Mouse (Mus musculus) intestine, embryonic 14.5 days (tissue): ENCODE data around the gene Garnl3. TPM values are rescaled to one million over a fixed set of nuclear protein-coding genes. Genes with fewer than 3 reads are reported as not detected.
A peak's percentile ranks its signal among the peaks of the same experiment; 100 is the strongest.

Experiments
- ATAC-seq: fragments of 200-750 bp; cut with Nextera tagmentation; replicated peaks from 2 replicates; pipeline ENCODE4 v1.8.0; 2017; ENCODE audit warnings: low read depth, moderate number of reproducible peaks, moderate TSS enrichment, moderate library complexity; ENCODE audit not compliant: low FRiP score, low TSS enrichment
- DNase-seq: peaks from one replicate; pipeline ENCODE4 v3.0.0-alpha.2; 2018; ENCODE audit warnings: low spot score
- H3K27ac ChIP-seq: fragments of 300-500 bp; sonication (generic); 2 replicates; pipeline ENCODE4 v1.5.1; 2014; ENCODE audit warnings: low read depth, mild to moderate bottlenecking, control low read depth
- H3K27me3 ChIP-seq: fragments of 300-500 bp; sonication (generic); replicated peaks from 2 replicates; pipeline ENCODE4 v1.6.1; 2014; ENCODE audit warnings: low read length, control low read depth; ENCODE audit not compliant: control insufficient read depth, insufficient read depth
- H3K36me3 ChIP-seq: fragments of 300-500 bp; sonication (generic); 2 replicates; pipeline ENCODE4 v1.6.1; 2014; ENCODE audit warnings: low read length, control low read depth; ENCODE audit not compliant: control insufficient read depth, insufficient read depth
- H3K4me1 ChIP-seq: fragments of 300-500 bp; sonication (generic); replicated peaks from 2 replicates; pipeline ENCODE4 v1.6.1; 2014; ENCODE audit warnings: low read length, control low read depth, mixed read lengths; ENCODE audit not compliant: control insufficient read depth, insufficient read depth
- H3K4me2 ChIP-seq: fragments of 300-500 bp; sonication (generic); 2 replicates; pipeline ENCODE4 v1.6.1; 2014; ENCODE audit warnings: low read length
- H3K4me3 ChIP-seq: fragments of 300-500 bp; sonication (generic); 2 replicates; pipeline ENCODE4 v1.5.1; 2014; ENCODE audit warnings: low read depth, low read length, control low read depth, mixed read lengths
- H3K9ac ChIP-seq: fragments of 300-500 bp; sonication (generic); 2 replicates; pipeline ENCODE4 v1.6.1; 2014; ENCODE audit warnings: mild to moderate bottlenecking, low read length
- H3K9me3 ChIP-seq: fragments of 300-500 bp; sonication (generic); 2 replicates; pipeline ENCODE4 v1.6.1; 2016; ENCODE audit warnings: low read length, control low read depth; ENCODE audit not compliant: control insufficient read depth
- WGBS: fragments of 180-500 bp; shearing (Covaris S2); extraction: QIAGEN DNeasy Blood & Tissue Kit; methylation state at CpG from one replicate; pipeline ENCODE4 v1.1.7; 2014; 5-methylcytosine and 5-hydroxymethylcytosine counted together
- polyA plus RNA-seq: library from polyadenylated mRNA; unstranded; fragments of >200 nt; fragmentation: Nextera tagmentation; extraction: Ambion mirVana; gene quantifications from 2 replicates; pipeline ENCODE4 v1.2.1, GENCODE M21; 2014

The Garnl3 gene
- polyA plus RNA-seq, 1 experiment from 2014 or later = 18.6 TPM

GRCm38 (mm10) chr2:32992130-32992529, 139.3 kb downstream of the Garnl3 start:
- Histone ChIP-seq H3K9me3 (no peaks in the 10 kb centered on the region), H3K4me1 (no peaks in the 10 kb centered on the region), H3K36me3 (no peaks in the 10 kb centered on the region), H3K4me3 (no peak overlapping the region), H3K9ac (no peak overlapping the region), H3K27me3 (no peaks in the 10 kb centered on the region), H3K4me2 (no peak overlapping the region), H3K27ac (no peak overlapping the region)
- 74% methylated on average over 6 of the region's 6 CpGs for WGBS
- ATAC-seq (no peak), DNase-seq (no peak)

GRCm38 (mm10) chr2:32990167-32990832, 141.2 kb downstream of the Garnl3 start:
- ATAC-seq (no peak), DNase-seq (no peak)
- H3K36me3 ChIP-seq = no peaks in the 10 kb centered on the region
- H3K9me3 ChIP-seq = no peaks in the 10 kb centered on the region
- no peak overlapping the region for H3K4me3 ChIP-seq
- no peak overlapping the region for H3K9ac ChIP-seq
- H3K4me2 ChIP-seq = no peak overlapping the region
- no peak overlapping the region for H3K27ac ChIP-seq
- no peaks in the 10 kb centered on the region for H3K4me1 ChIP-seq
- WGBS = 69% methylated on average over 13 of the region's 13 CpGs
- no peaks in the 10 kb centered on the region for H3K27me3 ChIP-seq

- no peaks in the 10 kb centered on the region for H3K36me3 ChIP-seq
- no peak for DNase-seq
- H3K9me3 ChIP-seq = no peaks in the 10 kb centered on the region
- H3K27me3 ChIP-seq = no peaks in the 10 kb centered on the region
- whole genome bisulfite sequencing = 64% methylated on average over 3 of the region's 3 CpGs
- no peak for ATAC-seq
- H3K4me3 ChIP-seq = no peak overlapping the region
- H3K4me1 ChIP-seq = no peaks in the 10 kb centered on the region
- H3K27ac ChIP-seq = no peak overlapping the region
- H3K4me2 ChIP-seq = no peak overlapping the region
- no peak overlapping the region for H3K9ac ChIP-seq
Observed at GRCm38 (mm10) chr2:32989376-32989775, 142.1 kb downstream of the Garnl3 start.

GRCm38 (mm10) chr2:32985844-32986243, 145.6 kb downstream of the Garnl3 start:
- no peak overlapping the region for H3K4me3 ChIP-seq
- peaks cover 4% of the 10 kb centered on the region for H3K4me1 ChIP-seq
- no peak overlapping the region for H3K4me2 ChIP-seq
- H3K36me3 ChIP-seq = no peaks in the 10 kb centered on the region
- H3K27ac ChIP-seq = no peak overlapping the region
- no peak for DNase-seq
- WGBS = 41% methylated on average over 8 of the region's 8 CpGs
- no peaks in the 10 kb centered on the region for H3K9me3 ChIP-seq
- no peaks in the 10 kb centered on the region for H3K27me3 ChIP-seq
- ATAC-seq = no peak
- H3K9ac ChIP-seq = no peak overlapping the region

- Histone ChIP-seq H3K4me3 (no peak overlapping the region), H3K4me2 (no peak overlapping the region), H3K9ac (no peak overlapping the region), H3K27ac (no peak overlapping the region), H3K9me3 (no peaks in the 10 kb centered on the region), H3K27me3 (no peaks in the 10 kb centered on the region), H3K36me3 (0 out of 2 replicates have a peak, but pooled peaks cover 1% of the 10 kb centered on the region), H3K4me1 (peaks cover 6% of the 10 kb centered on the region)
- ATAC-seq (no peak), DNase-seq (no peak)
- 45% methylated on average over 6 of the region's 6 CpGs for WGBS
Observed at GRCm38 (mm10) chr2:32983617-32984016, 147.8 kb downstream of the Garnl3 start.

- ATAC-seq (no peak), DNase-seq (no peak)
- Histone ChIP-seq H3K4me1 (peaks cover 6% of the 10 kb centered on the region), H3K27ac (no peak overlapping the region), H3K36me3 (0 out of 2 replicates have a peak, but pooled peaks cover 3% of the 10 kb centered on the region), H3K4me2 (peak overlapping the region; percentile 99), H3K4me3 (peak overlapping the region; percentile 77), H3K9me3 (no peaks in the 10 kb centered on the region), H3K9ac (no peak overlapping the region; the same call in 1 of the 2 replicates), H3K27me3 (no peaks in the 10 kb centered on the region)
- 3% methylated on average over 4 of the region's 4 CpGs for WGBS
Observed at GRCm38 (mm10) chr2:32982700-32983099, 148.8 kb downstream of the Garnl3 start.

- ATAC-seq (peak; percentile 96), DNase-seq (peak; percentile 89)
- H3K27ac ChIP-seq = 0 out of 2 replicates have a peak within 1 kb of the TSS, but pooled peaks have one; percentile 38
- H3K4me3 ChIP-seq = peak within 1 kb of the TSS; percentile 77
- H3K36me3 ChIP-seq = 0 out of 2 replicates have a peak, but pooled peaks cover 3% of the 10 kb centered on the region
- H3K9me3 ChIP-seq = no peaks in the 10 kb centered on the region
- H3K27me3 ChIP-seq = no peaks in the 10 kb centered on the region
- peak within 1 kb of the TSS; percentile 78 for H3K9ac ChIP-seq
- under 1% methylated on average over 44 of the region's 50 CpGs for WGBS
- peaks cover 6% of the 10 kb centered on the region for H3K4me1 ChIP-seq
- H3K4me2 ChIP-seq = peak within 1 kb of the TSS; percentile 99
Observed at GRCm38 (mm10) chr2:32981725-32982271, 149.7 kb downstream of the Garnl3 start, which contains the start of gene Slc2a8. Gene Slc2a8, minus strand, starts transcription at chr2:32982083.

GRCm38 (mm10) chr2:32981281-32981680, 150.2 kb downstream of the Garnl3 start:
- Histone ChIP-seq H3K27me3 (no peaks in the 10 kb centered on the region), H3K36me3 (0 out of 2 replicates have a peak, but pooled peaks cover 3% of the 10 kb centered on the region), H3K4me1 (peaks cover 6% of the 10 kb centered on the region), H3K9me3 (no peaks in the 10 kb centered on the region), H3K27ac (0 out of 2 replicates have a peak overlapping the region, but pooled peaks have one; percentile 38), H3K9ac (peak overlapping the region; percentile 78), H3K4me2 (peak overlapping the region; percentile 99), H3K4me3 (peak overlapping the region; percentile 77)
- peak; percentile 45; the same call in 1 of the 2 replicates for ATAC-seq
- under 1% methylated on average over 23 of the region's 23 CpGs for WGBS
- no peak for DNase-seq
